Mouse (Mus musculus): ENCODE measurements around the gene Tubb5. TPM values are rescaled to one million over a fixed set of nuclear protein-coding genes. Genes with fewer than 3 reads are reported as not detected.
"Not testable (repeated sequence)": the region's sequence is repeated elsewhere in the genome, so short reads cannot be mapped to it uniquely, and the experiment has no call there.

Tubb5 gene
- polyA plus RNA-seq, 1 experiment from 2014 or later, result 1,924 TPM

GRCm38 (mm10) chr17:35848112-35848511 is 10.0 kb upstream of the Tubb5 start:
- no peak for ATAC-seq (replicated peaks)
- Histone ChIP-seq H3K27me3 (no peaks in the 10 kb centered on the region), H3K9ac (replicated peaks) (no peak overlapping the region), H3K4me1 (no peaks in the 10 kb centered on the region), H3K4me3 (no peak overlapping the region), H3K36me3 (peaks cover 79% of the 10 kb centered on the region), H3K9me3 (no peaks in the 10 kb centered on the region), H3K4me2 (replicated peaks) (no peak overlapping the region), H3K27ac (replicated peaks) (no peak overlapping the region)
- WGBS, result 54% methylated on average over 1 of the region's 1 CpGs

- no peak for ATAC-seq (replicated peaks)
- WGBS, result 95% methylated on average over 3 of the region's 3 CpGs
- Histone ChIP-seq H3K9ac (replicated peaks) (no peak overlapping the region), H3K27me3 (no peaks in the 10 kb centered on the region), H3K4me3 (no peak overlapping the region), H3K36me3 (peaks cover 38% of the 10 kb centered on the region), H3K27ac (replicated peaks) (no peak overlapping the region), H3K4me2 (replicated peaks) (no peak overlapping the region), H3K9me3 (no peaks in the 10 kb centered on the region), H3K4me1 (peaks cover 26% of the 10 kb centered on the region)
Observed at GRCm38 (mm10) chr17:35843514-35843913, 5.4 kb upstream of the Tubb5 start.

GRCm38 (mm10) chr17:35842006-35842405 is 3.9 kb upstream of the Tubb5 start:
- no peaks in the 10 kb centered on the region for H3K9me3 ChIP-seq
- peak overlapping the region; percentile 86 for H3K27ac ChIP-seq (replicated peaks)
- peak overlapping the region; percentile 76 for H3K4me3 ChIP-seq
- peaks cover 23% of the 10 kb centered on the region for H3K36me3 ChIP-seq
- ATAC-seq (replicated peaks), result no peak
- H3K4me1 ChIP-seq, result peaks cover 26% of the 10 kb centered on the region
- H3K27me3 ChIP-seq, result no peaks in the 10 kb centered on the region
- WGBS, result 16% methylated on average over 11 of the region's 11 CpGs
- H3K9ac ChIP-seq (replicated peaks), result peak overlapping the region; percentile 67
- H3K4me2 ChIP-seq (replicated peaks), result peak overlapping the region; percentile 64

- H3K4me1 ChIP-seq, result peaks cover 27% of the 10 kb centered on the region
- no peaks in the 10 kb centered on the region for H3K9me3 ChIP-seq
- peak within 1 kb of the TSS; percentile 76 for H3K4me3 ChIP-seq
- peak within 1 kb of the TSS; percentile 64 for H3K4me2 ChIP-seq (replicated peaks)
- H3K27me3 ChIP-seq, result no peaks in the 10 kb centered on the region
- peak within 1 kb of the TSS; percentile 67 for H3K9ac ChIP-seq (replicated peaks)
- ATAC-seq (replicated peaks), result peak; percentile 90
- H3K27ac ChIP-seq (replicated peaks), result peak within 1 kb of the TSS; percentile 86
- under 1% methylated on average over 59 of the region's 59 CpGs for WGBS
- peaks cover 17% of the 10 kb centered on the region for H3K36me3 ChIP-seq
Observed at GRCm38 (mm10) chr17:35841076-35841950, 3.2 kb upstream of the Tubb5 start, which contains the start of gene Mdc1. Gene Mdc1 (plus strand): TSS chr17:35841515.

GRCm38 (mm10) chr17:35840561-35840960 is 2.5 kb upstream of the Tubb5 start:
- H3K27me3 ChIP-seq, result no peaks in the 10 kb centered on the region
- peak overlapping the region; percentile 64 for H3K4me2 ChIP-seq (replicated peaks)
- peaks cover 35% of the 10 kb centered on the region for H3K4me1 ChIP-seq
- no peaks in the 10 kb centered on the region for H3K9me3 ChIP-seq
- no peak for ATAC-seq (replicated peaks)
- H3K36me3 ChIP-seq, result peaks cover 16% of the 10 kb centered on the region
- WGBS, result 55% methylated on average over 14 of the region's 14 CpGs
- H3K4me3 ChIP-seq, result peak overlapping the region; percentile 76
- peak overlapping the region; percentile 86 for H3K27ac ChIP-seq (replicated peaks)
- no peak overlapping the region for H3K9ac ChIP-seq (replicated peaks)

GRCm38 (mm10) chr17:35839002-35839401 is 896 bp upstream of the Tubb5 start:
- peaks cover 22% of the 10 kb centered on the region for H3K36me3 ChIP-seq
- H3K27ac ChIP-seq (replicated peaks), result peak overlapping the region; percentile 97
- H3K27me3 ChIP-seq; ATAC-seq (replicated peaks); H3K9me3 ChIP-seq: not testable (repeated sequence)
- peak overlapping the region; percentile 81 for H3K4me3 ChIP-seq
- peak overlapping the region; percentile 66 for H3K4me2 ChIP-seq (replicated peaks)
- peak overlapping the region; percentile 95 for H3K9ac ChIP-seq (replicated peaks)
- 55% methylated on average over 3 of the region's 3 CpGs for WGBS
- peaks cover 50% of the 10 kb centered on the region for H3K4me1 ChIP-seq

- Histone ChIP-seq H3K9me3 (no peaks in the 10 kb centered on the region), H3K27me3 (no peaks in the 10 kb centered on the region), H3K4me3 (peak overlapping the region; percentile 81), H3K9ac (replicated peaks) (peak overlapping the region; percentile 95), H3K27ac (replicated peaks) (peak overlapping the region; percentile 97), H3K36me3 (peaks cover 25% of the 10 kb centered on the region), H3K4me1 (peaks cover 55% of the 10 kb centered on the region), H3K4me2 (replicated peaks) (peak overlapping the region; percentile 66)
- WGBS, result 3% methylated on average over 5 of the region's 5 CpGs
- ATAC-seq (replicated peaks), result 0 out of 2 replicates have a peak, but pooled peaks have one; percentile 14
Observed at GRCm38 (mm10) chr17:35838570-35838969, 464 bp upstream of the Tubb5 start.

GRCm38 (mm10) chr17:35837487-35837886 is 619 bp downstream of the Tubb5 start:
- no peak for ATAC-seq (replicated peaks)
- Histone ChIP-seq H3K27ac (replicated peaks) (peak overlapping the region; percentile 97), H3K9ac (replicated peaks) (peak overlapping the region; percentile 95), H3K36me3 (peaks cover 36% of the 10 kb centered on the region), H3K27me3 (no peaks in the 10 kb centered on the region), H3K4me3 (peak overlapping the region; percentile 81), H3K4me1 (peaks cover 59% of the 10 kb centered on the region), H3K4me2 (replicated peaks) (0 out of 2 replicates have a peak overlapping the region, but pooled peaks have one; percentile 77), H3K9me3 (no peaks in the 10 kb centered on the region)
- 0% methylated on average over 18 of the region's 18 CpGs for WGBS

GRCm38 (mm10) chr17:35836991-35837422 is 1.1 kb downstream of the Tubb5 start:
- Histone ChIP-seq H3K4me2 (replicated peaks) (peak overlapping the region; percentile 77), H3K4me1 (peaks cover 58% of the 10 kb centered on the region), H3K9me3 (no peaks in the 10 kb centered on the region), H3K9ac (replicated peaks) (peak overlapping the region; percentile 95), H3K4me3 (peak overlapping the region; percentile 81), H3K27me3 (no peaks in the 10 kb centered on the region), H3K36me3 (peaks cover 41% of the 10 kb centered on the region), H3K27ac (replicated peaks) (peak overlapping the region; percentile 97)
- peak; percentile 31 for ATAC-seq (replicated peaks)
- 1% methylated on average over 23 of the region's 25 CpGs for WGBS

- peak overlapping the region; percentile 77 for H3K4me2 ChIP-seq (replicated peaks)
- peaks cover 45% of the 10 kb centered on the region for H3K36me3 ChIP-seq
- peak overlapping the region; percentile 97 for H3K27ac ChIP-seq (replicated peaks)
- H3K4me3 ChIP-seq, result peak overlapping the region; percentile 81
- H3K27me3 ChIP-seq, result no peaks in the 10 kb centered on the region
- H3K9ac ChIP-seq (replicated peaks), result peak overlapping the region; percentile 95
- H3K9me3 ChIP-seq, result no peaks in the 10 kb centered on the region
- ATAC-seq (replicated peaks), result no peak
- peaks cover 54% of the 10 kb centered on the region for H3K4me1 ChIP-seq
- WGBS, result 7% methylated on average over 24 of the region's 24 CpGs
Observed at GRCm38 (mm10) chr17:35836178-35836965, 1.7 kb downstream of the Tubb5 start.

- WGBS, result 69% methylated on average over 26 of the region's 26 CpGs
- no peak for ATAC-seq (replicated peaks)
- Histone ChIP-seq H3K36me3 (peaks cover 51% of the 10 kb centered on the region), H3K27me3 (no peaks in the 10 kb centered on the region), H3K9ac (replicated peaks) (peak overlapping the region; percentile 95), H3K27ac (replicated peaks) (peak overlapping the region; percentile 97), H3K4me3 (peak overlapping the region; percentile 81), H3K4me1 (peaks cover 54% of the 10 kb centered on the region), H3K4me2 (replicated peaks) (peak overlapping the region; percentile 77), H3K9me3 (no peaks in the 10 kb centered on the region)
Observed at GRCm38 (mm10) chr17:35835424-35836140, 2.5 kb downstream of the Tubb5 start.

All from forebrain, embryonic 15.5 days (tissue).